Mouse (Mus musculus) stomach, postnatal 0 days (tissue): ENCODE measurements at regions not wholly inside any gene's neighbourhood (a gene's known extent, or its start where the extent isn't known, plus 50 kb on each side); places are given as distances from the start of the nearest gene placed in this dataset.

Experiments
- CTCF ChIP-seq: IDR thresholded peaks from 2 replicates; pipeline ENCODE4 v1.5.1; 2016; ENCODE audit warnings: antibody characterized with exemption, low read depth, mild to moderate bottlenecking, moderate library complexity
- EP300 ChIP-seq: optimal IDR thresholded peaks from 2 replicates; pipeline ENCODE3; 2016; ENCODE audit warnings: antibody characterized with exemption

GRCm38 (mm10) chr7:136452561-136452960 is 441.9 kb upstream of the Mgmt start:
- TF ChIP-seq CTCF (no peak), EP300 (no peak)
